Mouse (Mus musculus): ENCODE measurements at regions not wholly inside any gene's neighbourhood (a gene's known extent, or its start where the extent isn't known, plus 50 kb on each side); places are given as distances from the start of the nearest gene placed in this dataset.

DNA sequence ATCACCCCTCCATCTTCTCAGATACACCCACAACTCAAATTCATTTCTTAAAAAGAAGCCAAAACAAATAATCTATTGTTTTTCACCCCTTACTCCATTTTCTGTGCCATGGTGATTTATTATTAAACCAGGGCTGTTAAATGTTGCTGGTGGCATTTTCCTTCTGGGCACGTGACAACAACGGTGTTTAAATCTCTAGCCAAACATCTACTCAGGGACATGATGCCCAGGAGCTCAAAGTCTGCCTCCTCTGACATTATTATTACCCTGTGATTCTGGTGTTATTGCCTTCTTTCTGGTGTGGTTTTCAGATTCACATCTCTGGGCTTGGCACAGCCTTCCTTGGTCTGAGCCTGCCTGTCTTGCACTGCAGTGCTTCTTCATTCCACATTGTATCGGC, 253.5 kb upstream of the Camk1g start:
- H3K9ac ChIP-seq (ENCODE audit: low read depth, low read length) = no peak overlapping the region
- H3K4me1 ChIP-seq (ENCODE audit: control insufficient read depth, insufficient read depth, low read length) = peaks cover 6% of the 10 kb centered on the region
- no peaks in the 10 kb centered on the region for H3K9me3 ChIP-seq (replicated peaks; ENCODE audit: control insufficient read depth, low read length, poor library complexity, severe bottlenecking)
- no peak overlapping the region for H3K4me3 ChIP-seq (ENCODE audit: low read depth, low read length)
- H3K36me3 ChIP-seq (ENCODE audit: control insufficient read depth, insufficient read depth, low read length) = no peaks in the 10 kb centered on the region
- ATAC-seq = no peak
- H3K27me3 ChIP-seq (ENCODE audit: control insufficient read depth, insufficient read depth, low read depth, low read length) = no peaks in the 10 kb centered on the region; the same call in 1 of the 2 replicates
- H3K27ac ChIP-seq (ENCODE audit: low read length) = no peak overlapping the region
- 84% methylated on average over 3 of the region's 3 CpGs for WGBS
- H3K4me2 ChIP-seq (ENCODE audit: low read length) = no peak overlapping the region

DNA sequence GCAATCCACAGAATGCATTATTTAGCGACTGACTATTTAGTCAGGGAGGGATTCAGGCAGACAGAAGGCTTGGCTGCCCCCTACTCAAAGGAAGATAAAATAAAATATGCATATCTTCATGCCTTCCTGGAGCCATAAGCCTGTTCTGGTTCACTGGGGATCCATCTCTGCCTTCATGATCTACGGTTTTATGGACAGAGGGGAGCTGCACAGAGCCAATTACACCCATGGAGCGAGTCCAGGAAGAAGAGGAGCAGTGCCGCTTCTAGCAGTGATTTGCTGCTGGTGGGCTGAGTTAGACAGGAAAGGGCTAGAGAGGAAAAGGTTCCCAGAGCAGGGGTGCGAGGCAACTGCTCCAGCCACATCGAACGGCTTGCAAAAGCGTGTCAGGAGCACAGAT, 248.2 kb upstream of the Camk1g start:
- Histone ChIP-seq H3K9ac (ENCODE audit: low read depth, low read length) (no peak overlapping the region), H3K4me1 (ENCODE audit: control insufficient read depth, insufficient read depth, low read length) (no peaks in the 10 kb centered on the region; the same call in 1 of the 2 replicates), H3K4me3 (ENCODE audit: low read depth, low read length) (no peak overlapping the region), H3K4me2 (ENCODE audit: low read length) (no peak overlapping the region), H3K36me3 (ENCODE audit: control insufficient read depth, insufficient read depth, low read length) (no peaks in the 10 kb centered on the region), H3K27me3 (ENCODE audit: control insufficient read depth, insufficient read depth, low read depth, low read length) (no peaks in the 10 kb centered on the region), H3K27ac (ENCODE audit: low read length) (no peak overlapping the region), H3K9me3 (replicated peaks; ENCODE audit: control insufficient read depth, low read length, poor library complexity, severe bottlenecking) (no peaks in the 10 kb centered on the region)
- ATAC-seq = no peak
- WGBS = 65% methylated on average over 8 of the region's 8 CpGs

DNA sequence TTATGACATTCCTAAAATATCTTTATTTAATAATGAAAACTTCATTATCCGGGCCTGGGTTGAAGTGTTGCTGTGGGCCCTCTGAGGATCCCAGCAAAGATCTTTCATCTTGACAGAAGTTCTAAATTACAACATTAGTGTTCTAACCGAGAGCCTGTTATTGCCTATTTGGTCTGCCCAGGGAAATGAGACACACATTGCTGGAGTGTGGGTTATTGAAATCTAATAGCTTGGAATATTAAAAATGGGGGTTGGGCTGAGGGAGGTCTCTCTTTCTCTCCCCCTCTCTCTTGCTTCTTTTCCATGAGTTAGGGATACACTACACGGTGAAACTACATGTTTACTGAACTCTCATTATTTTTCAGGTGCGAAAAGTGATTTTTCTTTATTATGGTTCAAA, 240.4 kb upstream of the Camk1g start:
- no peak for ATAC-seq
- WGBS = 82% methylated on average over 4 of the region's 4 CpGs
- H3K9ac ChIP-seq (ENCODE audit: low read depth, low read length) = no peak overlapping the region
- no peaks in the 10 kb centered on the region for H3K27me3 ChIP-seq (ENCODE audit: control insufficient read depth, insufficient read depth, low read depth, low read length)
- H3K4me3 ChIP-seq (ENCODE audit: low read depth, low read length) = no peak overlapping the region
- no peaks in the 10 kb centered on the region for H3K4me1 ChIP-seq (ENCODE audit: control insufficient read depth, insufficient read depth, low read length)
- no peak overlapping the region for H3K4me2 ChIP-seq (ENCODE audit: low read length)
- H3K9me3 ChIP-seq (replicated peaks; ENCODE audit: control insufficient read depth, low read length, poor library complexity, severe bottlenecking) = no peaks in the 10 kb centered on the region
- no peaks in the 10 kb centered on the region for H3K36me3 ChIP-seq (ENCODE audit: control insufficient read depth, insufficient read depth, low read length)
- no peak overlapping the region for H3K27ac ChIP-seq (ENCODE audit: low read length)

DNA sequence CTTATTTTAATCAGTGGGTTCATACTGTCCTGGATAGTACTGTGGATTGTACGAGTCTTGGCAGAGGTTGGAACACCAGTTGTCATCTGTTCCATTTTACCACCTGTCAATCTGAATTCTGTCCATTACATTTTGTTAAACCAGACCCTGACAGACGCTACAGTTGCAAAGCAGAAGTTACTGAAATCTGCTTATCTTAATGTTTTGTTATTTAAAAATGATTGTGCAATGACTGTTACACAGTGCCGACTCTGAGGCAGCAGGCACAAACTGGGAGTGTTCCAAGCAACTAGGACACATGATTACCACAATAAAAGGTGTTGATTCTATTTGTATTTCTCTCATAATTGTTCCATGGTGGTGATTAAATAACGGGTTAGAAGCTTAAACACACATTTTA, 229.8 kb upstream of the Camk1g start:
- H3K4me3 ChIP-seq (ENCODE audit: low read depth, low read length) = no peak overlapping the region
- H3K9ac ChIP-seq (ENCODE audit: low read depth, low read length) = no peak overlapping the region
- no peak for ATAC-seq
- 76% methylated on average over 4 of the region's 4 CpGs for WGBS
- H3K9me3 ChIP-seq (replicated peaks; ENCODE audit: control insufficient read depth, low read length, poor library complexity, severe bottlenecking) = no peaks in the 10 kb centered on the region
- H3K4me2 ChIP-seq (ENCODE audit: low read length) = no peak overlapping the region
- H3K36me3 ChIP-seq (ENCODE audit: control insufficient read depth, insufficient read depth, low read length) = no peaks in the 10 kb centered on the region
- H3K27ac ChIP-seq (ENCODE audit: low read length) = no peak overlapping the region
- H3K4me1 ChIP-seq (ENCODE audit: control insufficient read depth, insufficient read depth, low read length) = no peaks in the 10 kb centered on the region
- no peaks in the 10 kb centered on the region for H3K27me3 ChIP-seq (ENCODE audit: control insufficient read depth, insufficient read depth, low read depth, low read length)

DNA sequence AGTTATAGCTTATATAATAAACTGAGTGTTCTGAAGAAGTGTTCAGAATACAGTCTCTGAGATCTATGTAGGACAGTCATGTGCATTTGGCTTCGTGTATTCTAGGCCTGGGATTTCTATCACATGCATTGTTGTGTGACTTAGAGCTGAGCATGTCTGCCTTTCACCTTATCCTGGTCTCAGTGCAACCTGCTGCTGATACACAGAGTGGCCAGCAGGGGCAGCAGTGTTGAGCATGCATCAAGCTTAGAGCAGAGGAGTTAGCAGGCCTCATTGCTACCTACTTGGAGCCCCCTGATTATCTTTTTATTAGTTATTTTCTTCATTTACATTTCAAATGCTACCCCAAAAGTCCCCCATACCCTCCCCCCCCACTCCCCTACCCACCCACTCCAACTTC, 229.1 kb upstream of the Camk1g start:
- H3K36me3 ChIP-seq (ENCODE audit: control insufficient read depth, insufficient read depth, low read length) = no peaks in the 10 kb centered on the region
- no peak for ATAC-seq
- H3K4me1 ChIP-seq (ENCODE audit: control insufficient read depth, insufficient read depth, low read length) = no peaks in the 10 kb centered on the region
- no peaks in the 10 kb centered on the region for H3K9me3 ChIP-seq (replicated peaks; ENCODE audit: control insufficient read depth, low read length, poor library complexity, severe bottlenecking)
- H3K27ac ChIP-seq (ENCODE audit: low read length) = no peak overlapping the region
- H3K4me2 ChIP-seq (ENCODE audit: low read length) = no peak overlapping the region
- 41% methylated on average over 1 of the region's 1 CpGs for WGBS
- H3K4me3 ChIP-seq (ENCODE audit: low read depth, low read length) = no peak overlapping the region
- H3K27me3 ChIP-seq (ENCODE audit: control insufficient read depth, insufficient read depth, low read depth, low read length) = no peaks in the 10 kb centered on the region
- H3K9ac ChIP-seq (ENCODE audit: low read depth, low read length) = no peak overlapping the region

DNA sequence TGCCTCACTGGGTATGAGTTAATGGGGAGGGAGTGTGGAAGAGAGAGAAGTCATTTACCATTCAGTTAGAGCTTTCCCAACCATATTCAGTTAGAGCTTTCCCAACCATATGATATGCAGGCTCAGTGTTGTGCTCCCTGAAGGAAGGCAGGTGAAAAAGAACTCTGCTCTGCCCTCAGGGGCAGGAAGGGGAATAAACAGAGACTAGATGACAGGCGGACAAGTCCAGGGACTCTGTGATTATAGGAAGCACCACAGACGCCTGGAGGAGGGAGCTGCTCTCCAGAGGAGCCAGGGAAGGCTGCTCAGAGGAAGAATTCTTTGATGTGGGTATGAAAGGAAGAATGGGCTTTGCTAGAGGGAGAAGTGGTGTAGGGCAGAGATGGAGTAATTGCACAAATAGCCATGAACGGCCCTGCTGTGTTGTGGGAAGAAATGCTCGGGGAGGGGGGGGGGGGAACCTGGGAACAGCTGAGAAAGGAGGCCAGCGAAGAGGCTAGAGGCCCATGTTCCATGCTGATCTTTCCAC, 220.3 kb upstream of the Camk1g start:
- Histone ChIP-seq H3K4me1 (ENCODE audit: control insufficient read depth, insufficient read depth, low read length) (peaks cover 28% of the 10 kb centered on the region), H3K9ac (ENCODE audit: low read depth, low read length) (no peak overlapping the region), H3K4me2 (ENCODE audit: low read length) (no peak overlapping the region), H3K4me3 (ENCODE audit: low read depth, low read length) (no peak overlapping the region), H3K27me3 (ENCODE audit: control insufficient read depth, insufficient read depth, low read depth, low read length) (no peaks in the 10 kb centered on the region; the same call in 1 of the 2 replicates), H3K27ac (ENCODE audit: low read length) (peak overlapping the region; percentile 61; the same call in 1 of the 2 replicates), H3K36me3 (ENCODE audit: control insufficient read depth, insufficient read depth, low read length) (no peaks in the 10 kb centered on the region), H3K9me3 (replicated peaks; ENCODE audit: control insufficient read depth, low read length, poor library complexity, severe bottlenecking) (no peaks in the 10 kb centered on the region)
- peak; percentile 44 for ATAC-seq
- WGBS = 12% methylated on average over 5 of the region's 5 CpGs

DNA sequence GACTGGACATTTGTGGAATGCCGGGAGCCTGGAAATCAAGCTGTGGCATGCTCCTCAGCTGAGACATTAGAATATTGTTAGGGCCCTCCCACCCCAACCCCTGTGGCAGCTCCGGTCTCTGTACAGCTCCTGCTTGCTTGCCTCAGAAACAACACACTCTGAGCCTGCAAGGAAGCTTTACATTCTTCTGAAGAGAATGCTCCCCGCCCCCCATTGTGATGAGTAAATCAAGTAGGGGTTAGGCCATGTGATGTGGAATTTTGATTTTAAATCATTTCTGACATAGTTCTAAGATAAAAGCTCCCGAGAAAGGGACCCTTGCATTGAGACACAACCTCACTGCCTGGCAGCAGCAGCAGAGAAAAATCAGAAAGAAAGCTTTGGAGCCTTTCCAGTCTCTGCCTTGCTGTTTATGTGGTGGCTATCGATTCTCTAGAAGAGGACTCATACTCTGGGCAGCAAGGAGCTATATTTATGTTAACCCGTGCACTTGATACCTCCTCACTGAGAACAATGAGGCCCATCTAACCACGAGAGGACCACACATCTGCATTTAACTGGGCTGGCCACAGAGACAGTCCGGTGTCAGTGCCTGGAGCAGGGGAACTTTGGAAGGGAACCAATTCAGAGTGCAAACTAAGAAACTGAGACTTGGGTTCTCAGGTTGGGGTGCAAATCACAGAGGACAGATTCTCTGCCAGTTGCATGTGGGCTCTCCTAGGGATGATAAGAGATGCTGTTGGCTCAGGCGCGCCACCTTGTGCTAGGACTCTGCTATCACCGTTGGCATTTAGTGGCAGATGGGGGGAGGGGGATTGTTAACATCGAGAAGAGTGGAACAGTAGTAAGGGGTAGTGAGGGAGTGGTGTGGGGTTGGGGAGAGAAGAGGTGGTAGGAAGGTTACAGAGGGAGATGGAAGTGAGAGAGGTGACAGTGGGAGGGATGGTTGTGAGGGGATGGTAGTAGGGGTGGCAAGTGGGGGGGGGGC, 218.7 kb upstream of the Camk1g start:
- Histone ChIP-seq H3K9me3 (replicated peaks; ENCODE audit: control insufficient read depth, low read length, poor library complexity, severe bottlenecking) (no peaks in the 10 kb centered on the region), H3K27ac (ENCODE audit: low read length) (peak overlapping the region; percentile 46; the same call in 1 of the 2 replicates), H3K4me2 (ENCODE audit: low read length) (no peak overlapping the region), H3K9ac (ENCODE audit: low read depth, low read length) (no peak overlapping the region), H3K27me3 (ENCODE audit: control insufficient read depth, insufficient read depth, low read depth, low read length) (no peaks in the 10 kb centered on the region; the same call in 1 of the 2 replicates), H3K4me1 (ENCODE audit: control insufficient read depth, insufficient read depth, low read length) (peaks cover 28% of the 10 kb centered on the region), H3K36me3 (ENCODE audit: control insufficient read depth, insufficient read depth, low read length) (no peaks in the 10 kb centered on the region), H3K4me3 (ENCODE audit: low read depth, low read length) (no peak overlapping the region)
- peak; percentile 49; the same call in 1 of the 2 replicates for ATAC-seq
- 17% methylated on average over 12 of the region's 12 CpGs for WGBS

DNA sequence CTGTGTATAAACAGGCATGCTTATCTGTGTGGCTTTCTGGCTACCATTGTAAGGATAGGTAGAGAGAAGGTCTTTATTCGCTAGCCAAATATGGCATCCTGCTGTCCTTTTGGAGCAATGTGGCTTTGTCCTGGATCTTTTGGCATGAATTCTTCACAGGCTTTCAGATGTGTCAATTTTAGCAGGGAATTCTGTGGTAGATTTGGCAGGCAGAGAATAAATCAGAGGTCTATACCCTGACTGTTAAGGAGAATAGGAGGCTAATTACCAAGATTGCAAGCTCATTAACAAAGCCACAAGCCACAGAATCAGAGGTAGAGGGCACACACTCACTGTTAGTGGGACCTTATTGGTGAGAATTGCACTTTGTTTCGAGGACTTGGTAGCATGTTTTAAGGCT, 217.2 kb upstream of the Camk1g start:
- H3K4me2 ChIP-seq (ENCODE audit: low read length) = no peak overlapping the region
- no peak overlapping the region for H3K4me3 ChIP-seq (ENCODE audit: low read depth, low read length)
- H3K9ac ChIP-seq (ENCODE audit: low read depth, low read length) = no peak overlapping the region
- no peaks in the 10 kb centered on the region for H3K9me3 ChIP-seq (replicated peaks; ENCODE audit: control insufficient read depth, low read length, poor library complexity, severe bottlenecking)
- no peak overlapping the region for H3K27ac ChIP-seq (ENCODE audit: low read length)
- no peak for ATAC-seq
- 68% methylated on average over 2 of the region's 2 CpGs for WGBS
- peaks cover 28% of the 10 kb centered on the region for H3K4me1 ChIP-seq (ENCODE audit: control insufficient read depth, insufficient read depth, low read length)
- H3K27me3 ChIP-seq (ENCODE audit: control insufficient read depth, insufficient read depth, low read depth, low read length) = no peaks in the 10 kb centered on the region; the same call in 1 of the 2 replicates
- no peaks in the 10 kb centered on the region for H3K36me3 ChIP-seq (ENCODE audit: control insufficient read depth, insufficient read depth, low read length)

DNA sequence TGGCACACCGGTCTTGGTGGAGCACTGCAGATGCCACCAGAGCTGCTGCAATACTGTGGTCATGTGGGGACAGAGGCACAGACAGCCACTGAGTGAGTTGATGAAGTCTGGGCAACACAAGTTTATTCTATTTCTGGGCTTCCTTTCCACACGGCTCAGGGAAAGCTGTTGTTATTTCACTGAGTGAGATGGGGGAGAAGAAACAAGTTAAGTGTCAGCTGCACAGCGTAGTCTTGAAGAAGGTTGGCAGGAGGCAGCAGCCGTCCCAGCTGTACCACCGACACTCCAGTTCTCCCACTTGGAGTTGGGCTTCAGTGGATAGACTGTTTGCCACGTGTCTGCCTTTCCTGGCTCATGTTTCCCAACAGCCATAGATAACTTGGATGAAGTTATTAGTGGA, 216.8 kb upstream of the Camk1g start:
- Histone ChIP-seq H3K4me1 (ENCODE audit: control insufficient read depth, insufficient read depth, low read length) (peaks cover 28% of the 10 kb centered on the region), H3K9ac (ENCODE audit: low read depth, low read length) (no peak overlapping the region), H3K36me3 (ENCODE audit: control insufficient read depth, insufficient read depth, low read length) (no peaks in the 10 kb centered on the region), H3K4me2 (ENCODE audit: low read length) (no peak overlapping the region), H3K4me3 (ENCODE audit: low read depth, low read length) (no peak overlapping the region), H3K27me3 (ENCODE audit: control insufficient read depth, insufficient read depth, low read depth, low read length) (no peaks in the 10 kb centered on the region; the same call in 1 of the 2 replicates), H3K9me3 (replicated peaks; ENCODE audit: control insufficient read depth, low read length, poor library complexity, severe bottlenecking) (no peaks in the 10 kb centered on the region), H3K27ac (ENCODE audit: low read length) (no peak overlapping the region)
- ATAC-seq = no peak
- WGBS = 75% methylated on average over 6 of the region's 6 CpGs

All from midbrain, embryonic 16.5 days (tissue).